Mouse (Mus musculus): Measurements from ENCODE around the gene Sumo2.

DNA sequence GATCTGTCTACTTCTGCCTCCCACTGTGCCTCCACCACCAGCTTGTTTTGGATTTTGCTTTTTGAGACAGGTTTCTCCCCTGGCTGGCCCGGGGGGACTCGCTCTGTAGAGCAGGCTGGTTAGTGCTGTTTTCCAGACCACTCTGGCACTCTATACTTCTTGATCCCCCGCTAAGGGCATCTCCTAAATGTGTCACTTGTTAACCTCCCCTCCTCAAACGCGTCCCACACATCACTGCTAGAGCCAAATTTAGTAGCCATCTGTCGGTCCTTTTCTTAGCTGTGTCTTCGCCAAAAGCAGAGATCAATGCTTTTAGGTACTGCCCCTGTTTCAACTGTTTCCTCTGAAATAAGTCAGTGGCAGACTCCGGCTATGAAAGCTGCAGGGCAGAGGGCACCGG is 17.4 kb downstream of the Sumo2 start:
- TF ChIP-seq EP300 (IDR thresholded peaks at IDR 0.05; ENCODE audit: insufficient read depth, low read depth, low read length) (no peak), POLR2A (IDR thresholded peaks at IDR 0.05; ENCODE audit: insufficient read depth, low read depth, low read length) (no peak)

Measured in heart, adult 2 months (tissue).